Mouse (Mus musculus): ENCODE data around the gene Trnau1ap. TPM values are rescaled to one million over a fixed set of nuclear protein-coding genes. Genes with fewer than 3 reads are reported as not detected.

Gene Trnau1ap
- total and polyA plus RNA-seq, 2 experiments from 2014 or later = 55.2 to 56.9 TPM

DNA sequence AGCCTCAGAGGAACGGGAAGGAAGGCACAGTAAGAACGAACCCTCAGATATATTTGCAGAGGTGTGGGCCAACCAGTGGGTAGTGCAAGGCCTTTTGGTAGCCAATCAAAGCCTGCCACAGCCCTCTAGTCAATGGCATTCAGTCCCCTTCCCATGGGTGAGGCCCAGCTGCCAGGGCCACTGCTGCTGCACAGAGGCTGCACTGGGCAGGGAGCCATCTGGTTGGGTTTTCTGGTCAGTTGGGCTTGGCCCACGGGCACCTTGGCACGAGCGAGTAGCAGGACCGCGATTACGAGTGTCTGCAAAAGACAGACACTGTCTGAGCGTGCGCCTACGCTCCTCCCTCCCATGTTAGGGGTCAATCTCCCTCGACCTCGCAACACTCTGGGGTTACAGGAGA lies 9.6 kb upstream of the Trnau1ap start:
- Histone ChIP-seq H3K4me2 (ENCODE audit: low read depth, low read length, poor library complexity, severe bottlenecking) (no peak overlapping the region), H3K9me3 (ENCODE audit: low read length) (no peaks in the 10 kb centered on the region), H3K27me3 (ENCODE audit: insufficient read depth, low read length) (no peaks in the 10 kb centered on the region), H3K4me1 (ENCODE audit: insufficient read depth, low read length) (no peaks in the 10 kb centered on the region), H3K36me3 (ENCODE audit: insufficient read depth, low read length) (peaks cover 22% of the 10 kb centered on the region; the same call in 1 of the 2 replicates), H3K27ac (ENCODE audit: low read depth, low read length) (no peak overlapping the region), H3K4me3 (ENCODE audit: low read depth, low read length) (no peak overlapping the region), H3K9ac (replicated peaks; ENCODE audit: low read length, poor library complexity, severe bottlenecking) (no peak overlapping the region)
- no peak for TF ChIP-seq CTCF (IDR thresholded peaks at IDR 0.05)
- DNase-seq (ENCODE audit: low spot score) (peak; percentile 64), ATAC-seq (ENCODE audit: low FRiP score) (0 out of 2 replicates have a peak, but pooled peaks have one; percentile 20)
- WGBS = 89% methylated on average over 13 of the region's 13 CpGs

DNA sequence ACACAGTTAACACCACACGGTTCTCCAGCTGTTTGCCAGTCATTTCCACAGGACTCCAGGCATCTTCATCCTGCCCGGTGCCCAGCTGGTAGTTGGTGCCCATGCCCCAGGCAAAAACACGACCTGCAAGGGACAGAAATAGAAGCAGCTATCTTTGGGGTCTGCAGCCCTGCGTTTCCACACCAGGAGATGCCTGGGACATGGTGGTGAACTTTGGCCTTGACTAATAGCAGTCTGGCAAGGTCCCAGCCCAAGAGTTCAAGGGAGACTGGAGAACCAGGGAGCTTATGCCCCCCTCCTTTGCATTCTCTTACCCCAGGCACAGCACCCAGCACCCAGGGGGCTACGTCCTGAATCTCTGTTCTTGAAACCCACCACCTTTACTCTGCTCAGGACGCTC lies 3.5 kb upstream of the Trnau1ap start:
- Histone ChIP-seq H3K9me3 (ENCODE audit: low read length) (no peaks in the 10 kb centered on the region), H3K9ac (replicated peaks; ENCODE audit: low read length, poor library complexity, severe bottlenecking) (no peak overlapping the region), H3K4me2 (ENCODE audit: low read depth, low read length, poor library complexity, severe bottlenecking) (no peak overlapping the region), H3K36me3 (ENCODE audit: insufficient read depth, low read length) (peaks cover 25% of the 10 kb centered on the region), H3K27ac (ENCODE audit: low read depth, low read length) (no peak overlapping the region), H3K4me1 (ENCODE audit: insufficient read depth, low read length) (peaks cover 9% of the 10 kb centered on the region), H3K27me3 (ENCODE audit: insufficient read depth, low read length) (no peaks in the 10 kb centered on the region), H3K4me3 (ENCODE audit: low read depth, low read length) (no peak overlapping the region)
- TF ChIP-seq CTCF (IDR thresholded peaks at IDR 0.05) = no peak
- no peak for DNase-seq (ENCODE audit: low spot score)
- WGBS = 92% methylated on average over 6 of the region's 6 CpGs
- no peak for ATAC-seq (ENCODE audit: low FRiP score)

DNA sequence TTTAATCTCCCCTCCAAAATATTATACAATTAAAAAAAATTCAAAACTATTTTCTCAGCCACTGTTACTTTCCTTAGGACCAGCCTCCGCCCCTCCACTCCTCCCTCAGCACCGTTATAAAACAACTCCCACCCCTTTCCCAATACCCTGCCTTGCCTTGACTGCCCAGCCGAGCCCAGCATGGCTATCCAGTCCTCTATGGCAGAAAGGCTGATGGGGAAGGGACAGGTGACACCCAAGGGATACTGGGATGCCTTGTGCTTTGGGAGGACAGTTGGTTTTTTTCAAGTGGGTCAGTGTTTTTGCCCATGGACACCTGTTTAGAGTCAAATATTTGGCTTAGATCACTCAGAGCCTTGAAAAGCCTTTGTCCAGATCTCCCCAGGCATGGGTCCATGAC lies 2.6 kb upstream of the Trnau1ap start:
- peaks cover 19% of the 10 kb centered on the region for H3K36me3 ChIP-seq (ENCODE audit: insufficient read depth, low read length)
- no peak overlapping the region for H3K4me2 ChIP-seq (ENCODE audit: low read depth, low read length, poor library complexity, severe bottlenecking)
- peaks cover 9% of the 10 kb centered on the region for H3K4me1 ChIP-seq (ENCODE audit: insufficient read depth, low read length)
- H3K4me3 ChIP-seq (ENCODE audit: low read depth, low read length) = no peak overlapping the region
- no peaks in the 10 kb centered on the region for H3K9me3 ChIP-seq (ENCODE audit: low read length)
- H3K9ac ChIP-seq (replicated peaks; ENCODE audit: low read length, poor library complexity, severe bottlenecking) = no peak overlapping the region
- no peak overlapping the region for H3K27ac ChIP-seq (ENCODE audit: low read depth, low read length)
- no peak for ATAC-seq (ENCODE audit: low FRiP score)
- no peaks in the 10 kb centered on the region for H3K27me3 ChIP-seq (ENCODE audit: insufficient read depth, low read length)
- no peak for TF ChIP-seq CTCF (IDR thresholded peaks at IDR 0.05)
- DNase-seq (ENCODE audit: low spot score) = no peak
- WGBS = 81% methylated on average over 3 of the region's 3 CpGs

DNA sequence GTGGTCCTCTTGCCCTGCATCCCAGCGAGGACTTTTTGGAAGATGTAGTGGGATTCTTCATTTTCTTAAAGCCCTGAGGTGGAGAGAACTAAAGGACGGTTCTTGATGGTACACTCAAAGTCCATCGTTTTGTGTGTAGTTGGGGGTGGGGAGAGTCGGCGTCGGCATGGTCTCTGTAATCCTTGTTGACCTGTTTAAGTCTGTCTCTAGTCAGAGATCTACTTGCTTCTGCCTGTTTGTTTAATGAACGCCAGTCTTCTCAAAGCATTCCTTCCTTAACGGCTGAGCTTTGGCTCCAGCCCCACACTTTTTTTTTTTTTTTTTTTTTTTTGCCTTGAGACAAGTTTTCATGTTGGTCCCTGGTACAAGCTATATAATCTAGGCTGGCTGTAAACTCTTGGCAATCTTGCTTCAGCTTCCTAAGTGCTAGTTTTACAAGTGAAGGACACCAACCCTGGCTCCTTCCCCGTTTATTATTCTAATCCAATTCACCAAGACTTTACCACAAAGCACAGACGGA lies 557 bp upstream of the Trnau1ap start:
- Histone ChIP-seq H3K4me2 (ENCODE audit: low read depth, low read length, poor library complexity, severe bottlenecking) (peak overlapping the region; percentile 72), H3K27ac (ENCODE audit: low read depth, low read length) (peak overlapping the region; percentile 70; the same call in 1 of the 2 replicates), H3K27me3 (ENCODE audit: insufficient read depth, low read length) (no peaks in the 10 kb centered on the region), H3K4me3 (ENCODE audit: low read depth, low read length) (peak overlapping the region; percentile 67), H3K4me1 (ENCODE audit: insufficient read depth, low read length) (peaks cover 9% of the 10 kb centered on the region), H3K9me3 (ENCODE audit: low read length) (no peaks in the 10 kb centered on the region), H3K36me3 (ENCODE audit: insufficient read depth, low read length) (peaks cover 26% of the 10 kb centered on the region), H3K9ac (replicated peaks; ENCODE audit: low read length, poor library complexity, severe bottlenecking) (peak overlapping the region; percentile 86)
- DNase-seq (ENCODE audit: low spot score) (no peak), ATAC-seq (ENCODE audit: low FRiP score) (no peak; the same call in 1 of the 2 replicates)
- no peak for TF ChIP-seq CTCF (IDR thresholded peaks at IDR 0.05)
- 7% methylated on average over 10 of the region's 10 CpGs for WGBS

DNA sequence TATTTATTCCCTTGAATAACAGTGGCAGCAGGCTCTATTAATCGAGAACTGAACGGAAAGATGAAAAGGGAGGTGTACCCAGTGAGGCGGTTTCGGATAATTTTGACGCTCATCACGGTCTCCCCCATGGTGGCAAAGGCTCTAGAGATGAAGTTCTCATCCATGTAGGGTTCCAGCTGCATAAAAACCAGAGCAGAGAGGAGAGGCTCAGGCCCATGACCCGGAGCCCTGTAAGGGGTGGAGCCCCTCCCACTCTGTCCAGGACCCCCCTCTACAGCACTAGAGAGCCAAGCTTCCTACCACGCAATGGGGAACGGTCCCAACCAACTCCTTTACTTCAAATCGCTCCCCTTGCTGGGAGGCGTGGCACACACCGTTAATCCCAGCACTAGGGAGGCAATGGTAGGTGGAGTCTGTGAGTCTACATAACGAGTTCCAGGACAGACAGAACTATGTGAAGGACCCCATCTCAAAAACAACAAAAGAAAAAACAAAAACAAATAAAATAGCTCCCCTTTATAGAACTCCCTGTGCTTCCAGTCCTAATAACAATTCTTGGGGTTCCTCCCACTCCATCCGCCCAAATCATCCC lies 851 bp downstream of the Trnau1ap start:
- H3K9me3 ChIP-seq (ENCODE audit: low read length) = no peaks in the 10 kb centered on the region
- WGBS = 43% methylated on average over 14 of the region's 14 CpGs
- ATAC-seq (ENCODE audit: low FRiP score) (no peak), DNase-seq (ENCODE audit: low spot score) (no peak)
- H3K36me3 ChIP-seq (ENCODE audit: insufficient read depth, low read length) = peaks cover 31% of the 10 kb centered on the region
- no peak for TF ChIP-seq CTCF (IDR thresholded peaks at IDR 0.05)
- H3K27ac ChIP-seq (ENCODE audit: low read depth, low read length) = 0 out of 2 replicates have a peak overlapping the region, but pooled peaks have one; percentile 70
- peak overlapping the region; percentile 86 for H3K9ac ChIP-seq (replicated peaks; ENCODE audit: low read length, poor library complexity, severe bottlenecking)
- no peaks in the 10 kb centered on the region for H3K27me3 ChIP-seq (ENCODE audit: insufficient read depth, low read length)
- peak overlapping the region; percentile 67 for H3K4me3 ChIP-seq (ENCODE audit: low read depth, low read length)
- H3K4me1 ChIP-seq (ENCODE audit: insufficient read depth, low read length) = peaks cover 9% of the 10 kb centered on the region
- peak overlapping the region; percentile 72 for H3K4me2 ChIP-seq (ENCODE audit: low read depth, low read length, poor library complexity, severe bottlenecking)

DNA sequence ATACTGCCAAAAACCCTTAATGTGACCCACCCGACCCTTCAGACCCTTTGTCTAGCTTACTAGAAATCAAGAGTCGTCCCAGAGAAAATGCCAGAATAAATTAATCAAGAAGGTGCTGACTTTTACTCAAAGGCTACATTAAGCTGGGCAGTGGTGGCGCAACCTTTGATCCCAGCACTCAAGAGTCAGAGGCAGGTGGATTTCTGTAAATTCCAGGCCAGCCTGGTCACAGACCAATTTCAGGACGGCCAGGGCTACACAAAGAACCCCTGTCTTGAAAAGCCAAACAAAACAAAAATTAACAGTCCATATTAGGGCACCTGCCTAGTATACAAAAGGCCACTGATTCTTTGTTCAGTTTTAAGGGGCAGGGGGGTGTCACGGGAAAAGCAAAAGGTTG lies 2.9 kb downstream of the Trnau1ap start:
- peaks cover 9% of the 10 kb centered on the region for H3K4me1 ChIP-seq (ENCODE audit: insufficient read depth, low read length)
- 82% methylated on average over 5 of the region's 5 CpGs for WGBS
- peaks cover 33% of the 10 kb centered on the region for H3K36me3 ChIP-seq (ENCODE audit: insufficient read depth, low read length)
- H3K9me3 ChIP-seq (ENCODE audit: low read length) = no peaks in the 10 kb centered on the region
- no peak for ATAC-seq (ENCODE audit: low FRiP score)
- DNase-seq (ENCODE audit: low spot score) = no peak
- no peak overlapping the region for H3K4me3 ChIP-seq (ENCODE audit: low read depth, low read length)
- no peak for TF ChIP-seq CTCF (IDR thresholded peaks at IDR 0.05)
- no peaks in the 10 kb centered on the region for H3K27me3 ChIP-seq (ENCODE audit: insufficient read depth, low read length)
- H3K27ac ChIP-seq (ENCODE audit: low read depth, low read length) = no peak overlapping the region
- no peak overlapping the region for H3K4me2 ChIP-seq (ENCODE audit: low read depth, low read length, poor library complexity, severe bottlenecking)
- no peak overlapping the region for H3K9ac ChIP-seq (replicated peaks; ENCODE audit: low read length, poor library complexity, severe bottlenecking)
